Mouse (Mus musculus): ENCODE data around the gene Txndc5. TPM values are rescaled to one million over a fixed set of nuclear protein-coding genes. Genes with fewer than 3 reads are reported as not detected.

Gene Txndc5
- total RNA-seq, 2 experiments from 2014 or later = 48.5 to 53.3 TPM

DNA sequence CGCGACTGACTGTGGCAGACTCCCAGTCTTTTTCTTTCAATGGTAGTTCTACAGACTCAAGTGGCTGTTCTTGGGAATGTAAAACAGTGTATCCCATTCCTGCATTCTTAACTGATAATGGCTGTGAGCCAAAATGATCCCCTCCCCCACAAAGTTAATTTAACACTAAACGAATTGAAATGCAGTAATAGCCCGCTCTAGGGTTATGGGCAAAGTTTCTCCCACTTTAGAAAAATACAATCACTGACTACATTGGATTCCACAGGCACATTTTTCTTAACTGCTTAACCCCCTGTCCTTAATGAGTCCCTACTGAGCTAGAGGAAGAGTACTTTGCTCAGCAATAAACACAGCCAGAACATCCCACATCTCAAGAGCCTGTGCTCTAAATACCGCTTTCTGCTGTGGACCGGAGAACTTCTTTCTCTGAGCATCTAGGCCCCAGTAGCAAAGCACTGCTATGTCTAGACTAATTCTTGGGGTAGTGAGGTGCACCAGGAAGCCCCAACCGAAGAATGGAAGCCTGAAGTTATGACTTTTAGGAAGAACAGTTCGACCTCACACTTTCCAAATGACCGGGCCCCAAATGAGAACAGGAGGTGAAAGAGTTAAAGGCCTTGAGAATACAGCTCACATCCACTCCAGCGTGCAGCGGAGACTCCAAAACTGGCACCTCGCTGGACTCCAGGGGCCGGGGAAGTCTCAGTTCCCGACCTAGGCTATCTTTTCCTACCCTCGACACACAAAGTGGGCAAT is 1.4 kb downstream of the Txndc5 start:
- no peak for DNase-seq (ENCODE audit: low spot score in 2 of 2)

DNA sequence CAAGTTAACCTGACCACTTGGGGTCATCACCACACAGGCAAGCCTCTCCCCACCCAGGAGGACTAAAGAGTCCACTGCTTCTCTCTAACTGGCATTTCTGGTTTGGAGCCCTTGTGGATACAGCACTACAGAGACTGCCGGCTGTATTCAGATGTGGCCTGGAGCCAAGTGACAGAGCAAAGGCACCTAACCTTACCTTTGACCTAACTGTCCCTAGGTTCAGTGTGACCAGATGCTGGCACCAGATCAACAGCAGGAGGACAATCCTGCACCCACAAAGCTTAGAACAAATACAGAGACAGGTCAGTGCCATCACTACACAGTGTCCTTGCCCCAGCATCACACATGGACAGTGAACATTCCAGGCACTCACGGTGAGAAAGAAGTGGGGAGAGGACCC is 2.5 kb downstream of the Txndc5 start:
- no peak for DNase-seq (ENCODE audit: low spot score in 2 of 2)

DNA sequence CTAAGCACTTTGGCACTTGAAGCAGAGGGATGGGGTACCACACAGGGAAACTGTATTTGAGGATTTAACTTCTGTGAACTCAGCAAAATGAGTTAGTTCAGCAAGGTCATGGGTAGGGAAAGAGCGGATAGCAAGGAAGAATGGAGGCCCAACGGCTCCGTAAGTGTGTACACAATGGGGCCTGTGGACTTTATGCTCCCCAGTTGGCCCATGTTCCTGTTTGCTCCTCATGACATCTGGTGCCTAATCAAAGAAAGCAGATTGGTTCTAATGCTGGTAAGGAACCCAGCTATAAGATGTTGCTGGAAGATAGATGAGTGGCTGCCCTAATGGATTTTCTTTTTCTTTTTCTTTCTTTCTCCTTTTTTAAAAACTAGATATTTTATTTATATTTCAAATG is 3.4 kb downstream of the Txndc5 start:
- DNase-seq (ENCODE audit: low spot score in 2 of 2) = no peak

DNA sequence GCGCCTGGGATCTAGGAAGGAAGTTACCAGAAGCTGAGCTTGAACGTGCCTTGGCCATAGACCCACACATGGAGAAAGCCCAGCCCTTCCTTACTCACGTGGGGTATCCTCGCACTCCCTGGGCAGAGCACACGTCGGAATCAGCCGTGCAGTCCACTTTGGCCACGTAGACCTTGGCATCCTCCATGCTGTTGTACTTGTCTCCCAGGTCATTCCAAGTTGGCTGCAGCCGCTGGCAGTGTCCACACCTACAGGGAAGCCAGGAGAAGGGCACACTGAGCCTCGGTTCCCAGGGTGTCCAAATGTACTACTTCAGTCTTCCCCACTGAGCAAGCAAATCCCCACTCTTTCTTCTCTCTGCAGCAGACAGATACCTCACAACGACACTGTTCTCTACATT is 5.4 kb downstream of the Txndc5 start:
- DNase-seq (ENCODE audit: low spot score in 2 of 2) = no peak

DNA sequence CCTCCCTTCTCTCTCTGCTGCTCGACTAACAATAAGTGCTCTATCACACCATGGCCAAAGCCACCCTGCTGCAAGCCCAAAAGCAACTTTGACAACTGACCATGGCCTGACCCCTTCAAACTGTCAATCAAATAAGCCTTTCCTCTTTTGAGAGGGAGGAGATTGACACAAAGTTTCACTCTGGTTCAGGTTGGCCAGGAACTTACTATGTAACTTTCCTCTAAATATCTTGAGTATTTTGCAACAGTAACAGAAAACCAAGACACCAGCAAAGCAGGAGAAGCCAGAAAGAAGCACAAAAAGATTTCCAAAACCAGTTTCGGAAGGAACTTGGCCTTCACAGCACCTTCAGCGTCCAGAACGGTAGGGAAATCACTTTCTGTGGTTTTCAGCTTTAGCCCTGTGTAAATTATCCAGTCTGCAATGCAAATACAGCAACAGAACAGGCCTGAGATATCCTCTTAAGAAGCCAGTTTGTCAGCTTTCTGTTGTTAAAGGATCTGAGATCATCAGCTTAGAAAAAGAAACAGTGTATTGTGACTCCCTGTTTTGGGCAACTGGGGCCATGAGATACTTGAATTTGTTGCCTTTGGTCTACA is 6.5 kb downstream of the Txndc5 start:
- no peak for DNase-seq (ENCODE audit: low spot score in 2 of 2)

DNA sequence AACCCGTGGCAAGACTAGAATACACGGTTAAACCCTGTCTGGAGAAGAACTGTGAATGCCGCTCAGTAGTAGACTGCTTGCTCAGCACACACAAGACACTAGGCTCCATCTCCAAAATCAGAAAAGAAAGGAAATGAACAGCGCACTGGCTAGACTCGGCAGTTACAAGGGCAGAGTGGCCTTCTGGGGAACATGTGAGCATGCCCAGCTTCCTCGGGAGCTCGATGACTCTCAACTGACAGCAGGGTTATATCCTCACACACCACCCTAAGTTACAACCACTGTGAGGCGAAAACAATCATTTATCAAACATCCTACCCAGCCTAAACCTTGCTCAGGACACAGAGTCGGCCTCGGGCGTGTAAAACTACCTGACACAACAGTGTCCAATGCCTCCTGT is 8.3 kb downstream of the Txndc5 start:
- no peak for DNase-seq (ENCODE audit: low spot score in 2 of 2)

DNA sequence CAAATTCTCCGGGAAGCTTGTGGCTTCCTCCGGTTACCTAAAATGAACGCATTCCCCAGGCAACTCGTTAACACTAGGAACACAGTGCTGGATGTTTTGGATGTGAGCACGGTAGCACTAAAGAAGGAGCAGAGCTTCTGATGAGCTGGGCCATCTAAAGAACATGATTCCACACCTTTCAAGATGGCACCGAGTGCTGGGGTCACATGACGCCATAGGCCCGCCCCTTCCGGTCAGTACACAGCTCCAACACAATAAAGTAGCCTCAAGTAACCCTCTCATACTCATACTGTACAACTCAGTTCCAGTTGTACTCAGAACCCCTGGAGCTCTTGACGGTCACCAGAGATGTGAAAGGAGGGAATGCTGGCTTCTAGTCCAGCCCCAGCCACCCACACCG is 12.0 kb downstream of the Txndc5 start:
- no peak for DNase-seq (ENCODE audit: low spot score in 2 of 2)

DNA sequence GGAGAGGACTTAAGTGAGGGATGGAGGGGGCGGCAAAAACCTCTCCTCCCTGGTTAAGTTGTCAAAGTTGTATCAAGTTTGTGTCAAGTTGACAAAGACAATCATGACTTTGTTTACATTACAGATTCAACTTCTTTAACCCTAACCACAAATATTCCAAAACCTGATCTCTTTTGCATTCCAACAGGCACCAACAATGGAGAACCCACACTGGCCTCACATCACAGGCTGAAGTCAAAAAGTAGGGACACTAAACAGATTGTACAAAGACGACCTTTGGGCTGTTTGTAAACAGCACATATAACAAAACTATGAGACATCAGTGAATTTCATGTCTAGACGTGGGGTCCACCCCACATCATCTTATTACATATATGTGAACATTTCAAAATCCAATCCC is 12.8 kb downstream of the Txndc5 start:
- no peak for DNase-seq (ENCODE audit: low spot score in 2 of 2)

DNA sequence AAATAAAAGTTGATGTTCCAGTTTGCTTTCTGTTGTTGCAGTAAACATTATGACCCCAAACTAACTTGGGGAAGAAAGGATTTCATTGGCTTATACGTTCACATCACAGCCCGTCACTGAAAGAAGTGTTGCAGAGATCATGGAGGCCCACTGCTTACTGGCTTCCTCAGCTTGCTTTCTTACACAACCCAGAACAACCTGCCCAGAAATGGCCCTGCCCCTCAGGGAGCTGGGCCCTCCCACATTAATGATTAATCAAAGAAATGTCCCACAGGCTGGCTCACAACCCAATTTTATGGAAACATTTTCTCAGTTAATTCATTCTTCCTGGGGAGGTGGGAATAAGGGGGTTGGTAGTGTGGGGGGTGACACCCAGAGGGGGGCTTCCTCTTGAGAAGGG is 13.2 kb downstream of the Txndc5 start:
- DNase-seq (ENCODE audit: low spot score in 2 of 2) = no peak

DNA sequence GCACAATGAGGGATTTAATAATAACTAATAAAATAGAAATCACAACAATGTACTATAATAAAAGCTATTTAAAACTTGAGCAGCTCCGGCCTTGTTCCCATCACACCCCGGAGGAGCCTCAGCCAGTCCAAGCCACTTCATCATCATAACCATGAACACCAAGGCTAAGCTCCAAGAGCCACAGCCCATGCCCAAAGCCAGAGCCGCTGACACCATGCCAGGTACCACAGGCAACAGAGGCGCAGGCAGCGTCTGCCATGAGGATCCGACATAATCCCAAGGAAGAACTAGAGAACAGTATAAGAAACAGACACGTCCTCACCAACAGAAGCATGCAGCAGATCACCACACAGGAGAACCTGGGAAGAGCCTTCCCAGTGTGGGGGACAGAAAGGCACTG is 14.7 kb downstream of the Txndc5 start:
- DNase-seq (ENCODE audit: low spot score in 2 of 2) = no peak

DNA sequence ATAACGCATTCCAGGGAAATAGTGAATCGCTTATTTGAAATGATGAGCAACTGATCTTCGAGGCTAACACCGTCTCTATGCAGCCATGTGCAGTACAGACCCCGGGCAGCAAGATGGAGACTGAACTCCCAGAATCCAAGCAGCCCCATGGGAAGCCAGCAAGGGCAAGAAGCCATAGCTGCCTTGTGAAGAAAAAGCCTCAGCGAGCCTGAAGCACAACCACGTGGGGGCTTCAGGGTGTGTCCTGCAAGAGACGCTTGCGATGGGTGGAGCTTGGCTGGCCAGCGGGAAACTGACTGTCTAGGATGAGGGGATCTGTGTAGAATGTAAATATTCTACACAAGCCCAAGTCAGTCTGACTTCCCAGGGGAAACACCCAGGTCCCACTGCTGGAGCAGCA is 16.6 kb downstream of the Txndc5 start:
- DNase-seq (ENCODE audit: low spot score in 2 of 2) = no peak

DNA sequence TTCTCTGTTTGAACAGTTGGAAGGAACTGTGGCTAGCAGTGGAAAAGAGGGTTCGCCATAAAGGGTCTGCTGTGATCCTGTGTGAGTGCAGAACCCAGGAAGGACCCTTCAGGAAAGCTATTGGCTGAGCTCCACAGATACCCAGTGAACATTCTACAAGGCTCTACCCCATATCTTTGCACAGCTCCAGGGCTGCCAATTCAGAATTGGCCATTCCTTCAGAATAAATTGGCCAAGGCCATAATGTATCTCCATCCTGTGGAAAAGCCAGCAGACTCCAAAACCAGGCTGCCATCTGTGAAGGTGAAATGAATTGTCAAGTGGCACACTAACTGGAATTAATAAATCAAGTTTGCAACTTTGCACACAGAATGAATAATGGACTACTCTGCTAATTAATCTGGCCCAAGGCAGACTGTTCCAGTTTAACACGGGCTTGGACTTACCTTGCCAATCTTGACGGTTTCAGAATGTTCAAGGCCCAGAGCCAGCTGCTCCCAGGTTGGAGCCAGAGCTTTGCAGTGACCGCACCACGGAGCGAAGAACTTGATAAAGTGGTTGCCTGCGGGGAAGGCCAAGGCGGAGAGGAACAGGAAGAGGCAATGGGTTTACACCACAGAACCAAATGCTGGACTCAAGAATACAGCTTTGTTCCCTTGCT is 18.8 kb downstream of the Txndc5 start:
- no peak for DNase-seq (ENCODE audit: low spot score in 2 of 2)

DNA sequence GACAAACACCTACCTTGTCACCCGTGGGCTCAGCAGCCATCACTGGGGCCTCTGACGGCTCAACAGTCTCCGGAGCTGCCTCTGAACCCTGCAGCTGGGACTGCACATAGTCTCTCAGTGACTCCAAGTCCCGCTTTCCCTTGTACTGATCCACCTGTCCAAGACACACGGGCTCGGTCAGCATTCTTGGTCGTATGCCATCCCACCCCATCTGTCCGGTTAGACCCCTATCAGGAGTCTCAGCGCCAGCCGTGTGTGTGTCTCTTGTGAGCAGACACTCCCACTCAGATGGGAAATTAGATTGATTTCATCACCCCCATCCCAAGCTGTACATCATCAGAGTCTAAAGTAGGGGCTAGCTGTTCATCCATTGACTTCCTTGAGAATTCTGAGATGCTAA is 21.7 kb downstream of the Txndc5 start:
- DNase-seq (ENCODE audit: low spot score in 2 of 2) = no peak

DNA sequence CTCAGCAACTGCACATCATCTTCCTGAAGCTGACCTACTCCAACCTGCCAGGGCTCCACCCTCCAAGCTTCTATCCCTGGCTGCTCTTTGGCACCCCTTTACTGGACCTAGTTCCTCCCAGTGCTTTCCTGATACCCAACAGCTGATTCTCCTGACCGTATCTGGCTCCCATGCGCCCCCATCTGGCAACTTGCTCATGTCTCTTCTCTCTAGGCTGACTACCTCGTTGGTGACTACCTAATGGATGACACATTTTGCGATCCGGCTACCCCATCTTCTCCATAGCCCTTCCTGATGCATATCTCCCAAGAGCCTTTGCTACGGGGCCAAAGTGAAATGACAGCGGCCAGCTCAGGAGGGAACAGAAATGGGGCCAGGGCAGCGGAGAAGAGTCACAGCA is 22.3 kb downstream of the Txndc5 start:
- DNase-seq (ENCODE audit: low spot score in 2 of 2) = peak; percentile 38 to 52

DNA sequence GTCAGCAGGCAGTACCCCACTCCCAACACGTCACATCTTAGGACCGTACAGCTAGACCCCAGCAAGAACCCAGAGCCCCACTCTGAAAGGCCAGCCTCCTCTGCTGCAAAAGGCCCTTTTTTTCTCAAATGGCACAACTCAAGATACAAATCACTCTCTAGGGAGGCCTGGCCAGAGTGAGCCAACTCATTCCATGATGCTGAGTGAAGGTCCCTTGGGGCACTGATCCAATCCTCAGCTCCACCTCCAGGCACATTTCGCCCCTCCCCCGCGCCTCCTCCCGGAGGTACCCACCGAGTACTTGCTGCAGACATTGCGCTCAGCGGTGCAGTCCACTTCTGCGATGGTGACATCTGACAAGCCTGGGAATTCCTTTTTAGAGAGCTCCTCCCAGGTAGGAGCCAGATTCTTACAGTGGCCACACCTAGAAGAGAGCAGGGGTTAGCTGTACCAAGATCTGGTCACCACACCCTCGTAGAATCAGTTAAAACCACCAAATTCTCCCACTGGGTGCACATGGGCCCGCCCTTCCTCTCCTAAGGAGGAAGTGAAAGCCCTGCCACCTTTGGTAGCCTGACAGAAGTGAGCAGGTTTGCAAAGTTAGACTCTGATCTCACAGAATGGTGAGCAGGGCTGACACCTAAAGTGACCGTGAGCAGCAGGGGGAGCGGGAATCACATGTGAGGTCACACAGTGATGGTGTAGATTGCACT is 25.3 kb downstream of the Txndc5 start:
- DNase-seq (ENCODE audit: low spot score in 2 of 2) = no peak

DNA sequence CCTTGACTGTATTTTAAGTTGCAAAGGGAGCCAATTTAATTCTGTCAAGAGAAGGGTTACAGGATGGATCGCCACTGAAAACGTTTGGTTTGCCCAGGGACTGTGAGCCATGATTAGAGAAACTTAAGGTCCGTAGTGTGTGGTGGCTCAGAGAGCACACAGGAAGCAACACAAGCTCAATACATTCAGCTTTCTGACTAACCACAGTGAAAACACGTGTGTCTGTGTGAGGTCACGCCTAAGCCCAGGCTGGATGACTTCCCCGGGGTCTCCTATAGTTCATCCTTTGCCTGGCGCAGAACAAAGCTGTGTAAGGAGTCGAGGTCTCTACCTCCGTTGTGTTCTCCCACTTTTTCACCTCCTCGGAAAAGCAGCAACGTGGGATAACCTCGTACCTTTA is 27.3 kb downstream of the Txndc5 start:
- DNase-seq (ENCODE audit: low spot score in 2 of 2) = no peak

DNA sequence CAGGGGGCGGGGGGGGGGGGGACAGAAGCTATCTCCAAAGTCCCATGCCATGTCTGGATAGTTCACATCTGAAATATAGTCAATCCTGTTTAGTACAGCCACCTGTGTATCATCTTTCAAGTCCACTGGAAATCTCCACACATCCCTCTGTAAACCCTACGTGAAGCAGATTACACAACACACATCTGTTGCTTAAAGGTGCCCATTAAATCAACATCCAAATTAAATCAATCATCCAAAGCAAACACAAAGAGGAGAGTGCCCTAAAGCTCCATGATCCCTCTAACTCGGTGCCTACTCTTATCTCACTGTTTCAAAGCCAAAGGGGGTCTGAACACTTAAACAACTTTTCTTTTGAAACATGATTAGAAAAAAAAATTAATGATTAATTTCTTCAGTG is 31.9 kb downstream of the Txndc5 start:
- no peak for DNase-seq (ENCODE audit: low spot score in 2 of 2)

DNA sequence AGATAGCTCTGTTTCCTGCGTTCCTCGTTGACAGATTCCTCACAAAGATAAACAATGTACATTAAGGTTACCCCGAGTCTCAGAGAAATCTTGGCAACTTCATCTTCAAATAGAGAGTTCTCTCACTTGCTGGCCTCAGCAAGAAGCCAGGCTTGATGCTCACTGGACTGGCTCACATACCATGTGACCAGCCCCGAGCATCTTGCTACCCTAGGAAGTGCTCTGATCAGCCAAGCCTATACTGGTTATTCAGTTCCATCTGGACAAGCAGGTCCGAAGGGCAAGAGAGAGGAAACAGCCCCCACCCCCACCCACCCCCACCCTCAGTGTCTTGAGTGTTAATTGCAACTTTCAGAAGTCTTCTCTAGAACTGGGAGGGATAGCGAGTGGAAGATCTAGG is 41.9 kb downstream of the Txndc5 start:
- DNase-seq (ENCODE audit: low spot score in 2 of 2) = no peak

DNA sequence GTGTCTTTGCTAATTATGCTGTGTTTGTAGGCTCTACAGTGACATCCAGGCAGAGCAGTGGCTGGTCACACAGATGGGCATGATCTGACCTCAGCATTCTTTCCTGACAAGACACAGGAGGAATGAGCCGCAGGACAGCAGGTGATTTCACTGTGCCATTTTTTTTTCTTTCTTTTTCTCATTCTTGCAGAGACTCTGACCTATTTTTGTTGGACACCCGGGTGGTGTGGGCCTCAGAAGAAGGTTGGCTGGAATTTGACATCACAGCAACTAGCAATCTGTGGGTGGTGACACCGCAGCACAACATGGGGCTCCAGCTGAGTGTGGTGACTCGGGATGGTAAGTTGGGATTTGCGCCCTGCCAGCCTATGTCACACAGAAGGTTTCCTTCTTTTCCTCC is 43.9 kb downstream of the Txndc5 start:
- no peak for DNase-seq (ENCODE audit: low spot score in 2 of 2)

DNA sequence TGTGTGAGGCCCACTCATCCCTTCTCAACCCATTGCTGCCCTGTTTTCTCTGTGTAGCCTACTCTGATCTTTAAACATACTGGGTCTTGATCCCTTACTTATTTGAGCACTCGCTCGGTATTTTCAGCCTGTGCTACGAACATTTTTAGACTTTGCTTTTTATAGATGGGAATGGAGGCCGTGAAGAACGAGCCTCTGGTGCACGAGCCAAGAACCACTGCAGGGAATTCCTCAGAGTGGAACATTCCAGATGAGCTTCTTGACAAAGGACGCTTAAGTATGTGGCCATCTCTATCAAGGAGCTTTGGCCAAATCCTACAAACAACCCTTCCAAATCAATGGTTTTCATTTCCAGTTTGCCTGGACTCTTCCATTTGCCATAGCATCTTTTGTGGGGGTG is 47.6 kb downstream of the Txndc5 start:
- DNase-seq (ENCODE audit: low spot score in 2 of 2) = no peak

DNA sequence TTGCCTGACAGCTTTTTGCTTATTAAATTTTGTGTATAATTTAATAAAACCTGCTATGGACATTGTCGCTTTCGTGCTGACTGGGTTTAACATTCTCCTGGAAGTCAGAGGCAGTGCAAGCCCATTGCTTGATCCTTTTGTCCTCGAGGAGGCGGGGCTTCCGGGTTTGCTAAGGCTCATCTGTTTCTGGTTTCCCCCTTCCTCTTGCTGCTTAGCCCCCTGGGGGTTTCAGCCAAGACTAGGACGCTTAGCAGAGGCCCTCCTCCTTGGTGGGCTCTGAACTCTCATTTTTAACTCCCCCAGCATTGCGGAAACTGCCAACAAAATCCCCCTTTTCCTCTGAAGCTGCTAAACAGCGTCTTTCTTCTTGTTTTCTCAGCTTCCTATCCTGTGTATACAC is 51.7 kb downstream of the Txndc5 start:
- DNase-seq (ENCODE audit: low spot score in 2 of 2) = no peak

DNA sequence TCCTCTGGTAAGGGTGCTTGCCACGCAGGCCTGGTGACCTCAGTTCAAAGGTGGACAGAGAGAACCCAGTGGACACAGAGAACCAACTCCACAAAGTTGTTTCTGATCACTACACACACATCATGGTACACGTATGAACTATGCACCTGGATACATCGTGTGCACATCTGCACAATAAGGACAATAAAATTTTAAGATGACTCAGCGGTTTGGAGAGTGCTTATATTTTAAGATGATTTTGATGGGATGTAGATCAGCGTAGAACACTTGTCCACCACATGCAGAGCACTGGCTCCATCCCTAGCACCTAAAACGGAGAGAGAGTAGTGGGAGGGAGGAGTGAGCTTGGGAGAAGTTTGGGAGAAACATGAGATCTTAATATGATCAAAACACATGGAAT is 55.1 kb downstream of the Txndc5 start:
- DNase-seq (ENCODE audit: low spot score in 2 of 2) = no peak

Measured in layer of hippocampus, postnatal 10 days (tissue).